Comparison of ENCODE assay signal across 8 mouse cellular contexts in the genomic region with DNA sequence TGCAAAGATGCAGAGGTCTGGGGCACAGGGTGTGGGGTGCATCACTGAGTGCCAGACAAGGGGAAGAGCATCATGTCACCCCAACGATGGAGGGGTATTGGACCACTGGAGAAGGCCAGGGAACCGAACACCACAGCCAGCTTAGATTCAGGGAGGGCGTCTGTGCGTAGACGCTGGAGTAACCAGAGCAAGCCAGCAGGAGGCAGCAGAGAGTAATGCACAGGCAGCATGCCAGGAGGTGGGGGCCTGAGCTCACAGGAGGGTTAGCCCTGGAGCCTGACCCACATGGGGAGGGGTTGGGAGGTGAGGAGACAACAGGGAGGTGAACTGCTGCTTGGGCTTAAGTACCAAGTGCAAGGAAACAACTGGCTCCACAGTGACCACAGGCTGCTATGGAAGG. TPM values are rescaled to one million over a fixed set of nuclear protein-coding genes. Genes with fewer than 3 reads are reported as not detected.
A peak's percentile ranks its signal among the peaks of the same experiment; 100 is the strongest.
DNase-seq lines count a peak whose midpoint lies in the region; ATAC-seq and TF ChIP-seq lines count a peak whose summit lies in the region.

No protein-coding gene starts in this region.

- no peak overlapping the region for H3K9ac ChIP-seq in intestine, embryonic 16.5 days (ENCODE audit: low read depth, low read length)
- no peak overlapping the region for H3K9ac ChIP-seq in limb, embryonic 15.5 days
- H3K9ac ChIP-seq in midbrain, postnatal 0 days (replicated peaks; ENCODE audit: low read length, poor library complexity, severe bottlenecking), result 0 out of 2 replicates have a peak overlapping the region, but pooled peaks have one; percentile 4

- H3K4me3 ChIP-seq in intestine, embryonic 16.5 days (ENCODE audit: low read length), result no peak overlapping the region
- no peak overlapping the region for H3K4me3 ChIP-seq in limb, embryonic 15.5 days
- no peak overlapping the region for H3K4me3 ChIP-seq in midbrain, postnatal 0 days (ENCODE audit: low read depth, low read length)

- peak; percentile 69 for ATAC-seq in intestine, embryonic 16.5 days
- ATAC-seq in limb, embryonic 15.5 days (ENCODE audit: insufficient number of reproducible peaks, low FRiP score, low TSS enrichment, low read depth), result peak; percentile 30; the same call in 1 of the 2 replicates
- peak; percentile 67 for ATAC-seq in midbrain, postnatal 0 days (ENCODE audit: low FRiP score)

- peak; percentile 63 for DNase-seq in layer of hippocampus, adult 11-12 months (ENCODE audit: low spot score)
- no peak for DNase-seq in layer of hippocampus, adult 9-10 months (ENCODE audit: low spot score)
- peak; percentile 89 for DNase-seq in embryo, embryonic 10 days (ENCODE audit: low spot score)
- peak; percentile 48 to 78 for DNase-seq in gastrocnemius, postnatal 36 days
- peak; percentile 58 for DNase-seq in midbrain, postnatal 0 days (ENCODE audit: low spot score)
- DNase-seq in spleen, postnatal 36 days (ENCODE audit: low spot score in 2 of 2), result peak; percentile 76 to 81

- 21% methylated on average over 5 of the region's 5 CpGs for WGBS in intestine, embryonic 16.5 days
- 17% methylated on average over 5 of the region's 5 CpGs for WGBS in limb, embryonic 15.5 days
- 19% methylated on average over 5 of the region's 5 CpGs for WGBS in midbrain, postnatal 0 days

- no peak overlapping the region for H3K4me2 ChIP-seq in intestine, embryonic 16.5 days (ENCODE audit: low read depth, low read length)
- H3K4me2 ChIP-seq in limb, embryonic 15.5 days, result no peak overlapping the region
- no peak overlapping the region for H3K4me2 ChIP-seq in midbrain, postnatal 0 days (ENCODE audit: low read depth, low read length, poor library complexity, severe bottlenecking)

- no peaks in the 10 kb centered on the region for H3K9me3 ChIP-seq in intestine, embryonic 16.5 days (ENCODE audit: control insufficient read depth, low read length)
- H3K9me3 ChIP-seq in limb, embryonic 15.5 days, result no peaks in the 10 kb centered on the region
- H3K9me3 ChIP-seq in midbrain, postnatal 0 days (ENCODE audit: low read length), result no peaks in the 10 kb centered on the region

- H3K36me3 ChIP-seq in intestine, embryonic 16.5 days (ENCODE audit: control insufficient read depth, insufficient read depth, low read length), result peaks cover 3% of the 10 kb centered on the region; the same call in 1 of the 2 replicates
- H3K36me3 ChIP-seq in limb, embryonic 15.5 days, result no peaks in the 10 kb centered on the region
- peaks cover 3% of the 10 kb centered on the region; the same call in 1 of the 2 replicates for H3K36me3 ChIP-seq in midbrain, postnatal 0 days (ENCODE audit: insufficient read depth, low read length)

- H3K27me3 ChIP-seq in intestine, embryonic 16.5 days (replicated peaks; ENCODE audit: control insufficient read depth, insufficient read depth, low read length), result no peaks in the 10 kb centered on the region
- H3K27me3 ChIP-seq in limb, embryonic 15.5 days, result no peaks in the 10 kb centered on the region
- H3K27me3 ChIP-seq in midbrain, postnatal 0 days (ENCODE audit: insufficient read depth, low read length), result no peaks in the 10 kb centered on the region

- no peak overlapping the region for H3K27ac ChIP-seq in intestine, embryonic 16.5 days (ENCODE audit: low read length)
- H3K27ac ChIP-seq in limb, embryonic 15.5 days, result no peak overlapping the region
- no peak overlapping the region for H3K27ac ChIP-seq in midbrain, postnatal 0 days (ENCODE audit: low read depth, low read length)

- intact Hi-C loops in gastrocnemius, postnatal 36 days (cut with DNase I), result no loop called here

- no peaks in the 10 kb centered on the region; the same call in none of the 2 replicates for H3K4me1 ChIP-seq in intestine, embryonic 16.5 days (ENCODE audit: control insufficient read depth, insufficient read depth, low read length)
- peaks cover 7% of the 10 kb centered on the region for H3K4me1 ChIP-seq in limb, embryonic 15.5 days
- H3K4me1 ChIP-seq in midbrain, postnatal 0 days (ENCODE audit: insufficient read depth, low read length), result 0 out of 2 replicates have a peak, but pooled peaks cover 3% of the 10 kb centered on the region

- TF ChIP-seq CTCF in midbrain, postnatal 0 days (IDR thresholded peaks at IDR 0.05), result peak; percentile 97

RNA-seq across cellular contexts. Expression of a gene that starts 50.0 kb away (rescaled TPM):
- total RNA-seq in gastrocnemius, postnatal 36 days (2021), result under 1 TPM; 0.10 to 0.15 TPM
- 0.48 and 0.56 TPM in 2 replicates for polyA plus RNA-seq in intestine, embryonic 16.5 days (2015; fragmentation: Nextera tagmentation; extraction: Ambion mirVana)
- polyA plus RNA-seq in limb, embryonic 15.5 days (2015; fragmentation: Nextera tagmentation; extraction: Ambion mirVana), result 0.33 and 0.61 TPM in 2 replicates
- total RNA-seq in midbrain, postnatal 0 days (2014; rRNA removed), result 22.3 and 28.4 TPM in 2 replicates
- 6.2 and 8.7 TPM in 2 replicates for polyA plus RNA-seq in midbrain, postnatal 0 days (2015; fragmentation: Nextera tagmentation; extraction: Ambion mirVana)
